Mouse (Mus musculus) lung, embryonic 14.5 days (tissue): Measurements from ENCODE around the gene Frk. TPM values are rescaled to one million over a fixed set of nuclear protein-coding genes. Genes with fewer than 3 reads are reported as not detected.

Experiments used
- ATAC-seq: fragments of 200-750 bp; cut with Nextera tagmentation; 2 replicates; pipeline ENCODE4 v1.8.0; 2017; ENCODE audit warnings: mild to moderate bottlenecking, moderate TSS enrichment, moderate library complexity; ENCODE audit not compliant: insufficient read depth
- DNase-seq: peaks from one replicate; pipeline ENCODE4 v3.0.0-alpha.2; 2015
- H3K27ac ChIP-seq: fragments of 300-500 bp; sonication (generic); 2 replicates; pipeline ENCODE4 v1.5.1; 2014; ENCODE audit warnings: low read depth, mild to moderate bottlenecking, moderate library complexity
- H3K27me3 ChIP-seq: fragments of 300-500 bp; sonication (generic); 2 replicates; pipeline ENCODE4 v1.6.1; 2014; ENCODE audit warnings: low read length, control low read depth; ENCODE audit not compliant: insufficient read depth
- H3K36me3 ChIP-seq: fragments of 300-500 bp; sonication (generic); 2 replicates; pipeline ENCODE4 v1.6.1; 2014; ENCODE audit warnings: control low read depth; ENCODE audit not compliant: insufficient read depth
- H3K4me1 ChIP-seq: fragments of 300-500 bp; sonication (generic); 2 replicates; pipeline ENCODE4 v1.6.1; 2014; ENCODE audit warnings: antibody characterized with exemption, control low read depth; ENCODE audit not compliant: insufficient read depth
- H3K4me2 ChIP-seq: fragments of 300-500 bp; sonication (generic); 2 replicates; pipeline ENCODE4 v1.6.1; 2014; ENCODE audit warnings: mild to moderate bottlenecking
- H3K4me3 ChIP-seq: fragments of 300-500 bp; sonication (generic); 2 replicates; pipeline ENCODE4 v1.5.1; 2014; ENCODE audit warnings: low read depth, low read length
- H3K9ac ChIP-seq: fragments of 300-500 bp; sonication (generic); 2 replicates; pipeline ENCODE4 v1.6.1; 2014
- H3K9me3 ChIP-seq: fragments of 300-500 bp; sonication (generic); 2 replicates; pipeline ENCODE4 v1.6.1; 2016; ENCODE audit warnings: low read depth, low read length, control low read depth
- CTCF ChIP-seq: IDR thresholded peaks from 2 replicates; pipeline ENCODE4 v1.5.1; 2016; ENCODE audit warnings: antibody characterized with exemption, low read depth
- WGBS: fragments of 180-500 bp; shearing (Covaris S2); extraction: QIAGEN DNeasy Blood & Tissue Kit; methylation state at CpG from one replicate; pipeline ENCODE4 v1.1.7; 2014; 5-methylcytosine and 5-hydroxymethylcytosine counted together
- polyA plus RNA-seq: library from polyadenylated mRNA; unstranded; fragments of >200 nt; fragmentation: Nextera tagmentation; extraction: Ambion mirVana; gene quantifications from 2 replicates; pipeline ENCODE4 v1.2.1, GENCODE M21; 2014

The Frk gene
- polyA plus RNA-seq, 1 experiment from 2014 or later, result 8.6 TPM

DNA sequence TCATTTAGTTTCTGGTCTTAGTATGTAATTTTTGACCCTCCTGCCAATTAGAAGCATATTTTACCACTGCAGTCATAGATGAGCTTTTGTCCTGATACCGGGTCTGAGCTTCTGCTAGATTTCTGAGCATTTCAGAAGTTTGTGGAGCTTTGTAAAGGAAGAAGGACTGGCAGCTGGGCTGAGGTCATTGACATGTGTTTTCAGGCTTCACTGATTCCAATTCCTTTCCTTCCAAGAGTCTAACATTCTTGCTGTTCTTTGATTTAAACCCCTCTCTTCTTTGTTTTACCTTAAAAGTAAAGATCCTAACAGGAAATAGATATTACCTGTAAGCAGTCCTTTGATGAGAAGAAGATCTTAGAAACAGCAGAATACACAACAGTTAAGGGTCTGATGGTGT lies 48.6 kb downstream of the Frk start:
- Histone ChIP-seq H3K4me3 (no peak overlapping the region), H3K9ac (no peak overlapping the region), H3K36me3 (no peaks in the 10 kb centered on the region), H3K9me3 (no peaks in the 10 kb centered on the region), H3K27ac (no peak overlapping the region), H3K27me3 (no peaks in the 10 kb centered on the region), H3K4me2 (no peak overlapping the region), H3K4me1 (no peaks in the 10 kb centered on the region)
- no peak for DNase-seq
- WGBS, result 76% methylated on average over 1 of the region's 1 CpGs
- ATAC-seq, result no peak
- no peak for TF ChIP-seq CTCF

DNA sequence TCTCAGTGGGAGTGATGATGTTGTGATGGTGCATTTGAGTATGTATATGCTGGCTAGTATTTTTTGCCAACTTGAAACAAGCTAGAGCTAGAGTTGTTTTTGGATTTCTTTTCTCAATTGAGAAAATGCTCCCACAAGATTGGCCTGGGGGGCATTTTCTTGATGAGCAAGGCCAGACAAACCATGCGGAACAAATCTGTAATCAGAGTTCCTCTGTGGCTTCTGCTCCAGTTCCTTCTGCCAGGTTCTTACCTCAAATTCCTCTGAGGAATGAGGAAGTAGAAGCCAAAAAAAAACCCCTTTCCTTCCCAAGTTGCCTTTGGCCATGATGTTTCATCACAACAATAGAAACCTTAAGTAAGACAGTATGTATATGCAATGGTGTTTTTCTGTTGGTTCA lies 49.3 kb downstream of the Frk start:
- Histone ChIP-seq H3K4me1 (no peaks in the 10 kb centered on the region), H3K9ac (no peak overlapping the region), H3K4me2 (no peak overlapping the region), H3K36me3 (no peaks in the 10 kb centered on the region), H3K27ac (no peak overlapping the region), H3K4me3 (no peak overlapping the region), H3K9me3 (no peaks in the 10 kb centered on the region), H3K27me3 (no peaks in the 10 kb centered on the region)
- no peak for ATAC-seq
- WGBS, result 74% methylated on average over 1 of the region's 1 CpGs
- TF ChIP-seq CTCF, result no peak
- no peak for DNase-seq

DNA sequence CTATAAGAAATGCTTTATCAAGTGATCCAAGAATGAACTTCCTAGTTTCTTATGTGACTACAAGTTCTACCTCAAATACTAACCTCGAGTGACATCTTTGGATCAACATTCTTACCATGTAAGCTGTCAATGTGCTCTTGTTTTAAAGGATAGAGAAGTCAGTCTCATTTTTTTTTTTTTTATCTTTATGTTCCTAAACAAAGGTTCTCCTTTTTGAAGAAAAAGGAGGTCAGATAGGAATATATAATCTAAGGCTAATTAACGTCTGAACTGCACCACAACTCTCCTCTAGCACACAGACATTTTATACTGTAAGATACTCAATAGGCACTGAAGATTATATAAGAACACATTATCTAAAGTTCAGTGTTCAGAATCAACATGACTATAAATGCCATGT lies 57.5 kb downstream of the Frk start:
- TF ChIP-seq CTCF, result no peak
- Histone ChIP-seq H3K36me3 (no peaks in the 10 kb centered on the region), H3K9ac (no peak overlapping the region), H3K4me3 (no peak overlapping the region), H3K4me1 (no peaks in the 10 kb centered on the region), H3K27ac (no peak overlapping the region), H3K27me3 (no peaks in the 10 kb centered on the region), H3K4me2 (no peak overlapping the region), H3K9me3 (no peaks in the 10 kb centered on the region)
- no peak for DNase-seq
- WGBS, result 75% methylated on average over 2 of the region's 2 CpGs
- ATAC-seq, result no peak

DNA sequence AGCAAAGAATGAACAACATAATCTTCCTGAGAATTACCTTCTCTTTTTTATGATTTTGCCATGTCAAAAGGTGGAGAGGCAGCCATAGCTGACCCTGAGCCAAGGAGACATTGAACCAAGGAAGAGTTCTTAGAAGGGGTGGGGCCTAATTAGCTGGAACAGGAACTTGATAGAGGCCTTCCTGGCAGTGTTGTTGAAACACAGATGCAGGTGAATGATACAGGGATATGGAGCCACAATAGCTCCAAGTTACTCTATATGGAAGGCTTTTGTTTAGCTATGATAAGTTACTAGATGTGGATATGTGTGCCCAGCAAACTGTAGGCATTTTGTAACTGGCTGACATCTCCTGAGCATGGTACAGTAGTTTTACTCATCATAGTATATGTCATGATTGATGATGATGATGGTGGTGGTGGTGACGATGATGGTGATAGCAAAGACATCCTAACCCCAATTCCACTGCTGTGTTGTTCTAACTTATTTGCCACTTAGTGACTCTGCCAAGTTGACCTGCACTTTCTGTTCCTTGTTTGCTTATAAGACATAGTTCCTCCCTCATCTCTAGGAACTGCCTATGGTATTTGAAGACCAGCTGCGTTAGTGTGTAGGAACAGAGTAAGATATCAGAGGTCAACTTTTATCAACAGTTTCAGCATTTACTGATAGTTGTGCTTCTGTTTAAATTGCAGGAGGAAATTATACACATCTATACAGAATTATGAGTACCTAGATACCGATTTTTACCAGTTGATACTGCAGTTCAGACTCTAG lies 58.7 kb downstream of the Frk start:
- Histone ChIP-seq H3K9me3 (no peaks in the 10 kb centered on the region), H3K4me3 (no peak overlapping the region), H3K9ac (no peak overlapping the region), H3K4me2 (no peak overlapping the region), H3K4me1 (no peaks in the 10 kb centered on the region), H3K27me3 (no peaks in the 10 kb centered on the region), H3K27ac (no peak overlapping the region), H3K36me3 (no peaks in the 10 kb centered on the region)
- TF ChIP-seq CTCF, result no peak
- 77% methylated on average over 3 of the region's 3 CpGs for WGBS
- ATAC-seq, result no peak
- DNase-seq, result no peak

DNA sequence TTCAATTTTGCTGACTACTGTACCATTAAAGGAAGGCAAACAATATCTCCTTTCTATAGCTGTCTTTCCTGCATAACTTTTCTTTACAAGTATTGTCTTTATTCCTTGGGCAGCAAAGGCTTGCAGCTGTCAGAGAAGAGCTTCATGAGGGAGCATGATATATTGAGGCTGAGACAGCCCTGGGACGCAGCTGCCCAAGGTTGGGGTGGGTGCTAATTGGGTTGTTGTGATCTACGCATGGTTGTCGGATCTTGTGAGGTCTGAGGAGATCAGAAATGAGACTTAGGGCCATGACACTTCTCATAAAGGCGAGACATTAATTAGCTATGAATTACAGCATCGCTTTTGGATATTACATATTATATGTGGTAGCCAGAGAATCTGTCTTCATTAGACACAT lies 67.4 kb downstream of the Frk start:
- 86% methylated on average over 5 of the region's 5 CpGs for WGBS
- no peak overlapping the region for H3K4me2 ChIP-seq
- no peak overlapping the region for H3K4me3 ChIP-seq
- H3K9ac ChIP-seq, result no peak overlapping the region
- no peaks in the 10 kb centered on the region for H3K9me3 ChIP-seq
- no peak for DNase-seq
- H3K4me1 ChIP-seq, result no peaks in the 10 kb centered on the region
- H3K27ac ChIP-seq, result no peak overlapping the region
- no peak for TF ChIP-seq CTCF
- no peaks in the 10 kb centered on the region for H3K27me3 ChIP-seq
- no peaks in the 10 kb centered on the region for H3K36me3 ChIP-seq
- ATAC-seq, result no peak

DNA sequence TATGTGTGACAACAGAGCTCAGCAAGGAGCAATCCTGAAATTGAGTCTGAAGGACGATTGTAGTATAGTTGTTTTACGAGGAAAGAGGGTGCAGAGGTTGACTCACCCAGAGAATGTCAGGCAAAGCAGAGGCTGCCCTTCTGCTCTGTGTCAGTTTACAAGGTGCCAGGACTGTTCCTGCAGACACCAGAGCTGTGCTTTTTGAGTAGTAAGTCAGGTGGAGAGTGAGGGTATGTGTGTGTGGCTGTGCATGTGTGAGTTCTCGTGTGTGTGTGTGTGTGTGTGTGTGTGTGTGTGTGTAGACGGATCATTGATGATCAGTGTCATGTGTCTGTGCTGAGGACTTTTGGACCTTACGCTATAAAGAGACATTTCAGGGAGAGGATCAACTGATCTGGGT lies 68.4 kb downstream of the Frk start:
- no peaks in the 10 kb centered on the region for H3K9me3 ChIP-seq
- H3K27me3 ChIP-seq, result no peaks in the 10 kb centered on the region
- H3K27ac ChIP-seq, result no peak overlapping the region
- H3K4me1 ChIP-seq, result no peaks in the 10 kb centered on the region
- no peak for TF ChIP-seq CTCF
- H3K4me2 ChIP-seq, result no peak overlapping the region
- DNase-seq, result no peak
- ATAC-seq, result no peak
- H3K4me3 ChIP-seq, result no peak overlapping the region
- H3K9ac ChIP-seq, result no peak overlapping the region
- 79% methylated on average over 5 of the region's 5 CpGs for WGBS
- no peaks in the 10 kb centered on the region for H3K36me3 ChIP-seq

DNA sequence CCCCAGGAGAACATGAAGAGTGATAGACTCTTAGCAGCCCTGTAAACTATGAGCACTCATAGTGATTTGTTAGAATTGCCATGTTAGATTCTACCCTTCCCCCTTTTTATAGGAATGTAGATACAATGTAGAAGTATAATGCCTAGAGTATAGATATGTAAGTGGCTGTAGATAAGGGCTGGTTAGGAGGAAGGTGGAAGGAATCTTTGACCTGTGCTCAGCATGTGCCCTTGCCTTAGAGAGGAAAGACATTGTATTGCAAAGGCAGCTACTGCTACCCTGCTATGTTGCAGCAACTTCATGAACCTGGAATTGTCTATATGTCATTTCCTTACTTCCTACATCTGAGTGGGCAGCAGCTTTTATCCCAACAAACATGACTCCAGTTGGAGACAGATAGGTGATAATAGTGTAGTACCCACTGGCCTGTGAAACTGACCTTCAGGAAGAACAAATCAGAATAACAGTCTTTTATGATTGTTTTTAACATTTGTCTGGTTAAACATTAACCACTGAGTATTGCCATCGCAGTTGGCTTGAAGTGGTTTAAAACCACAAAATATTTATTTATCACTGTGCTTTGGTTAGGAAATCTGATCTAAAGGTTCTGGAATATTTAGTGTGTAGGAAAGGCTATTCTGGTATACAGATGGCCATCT lies 80.4 kb downstream of the Frk start:
- no peak for TF ChIP-seq CTCF
- DNase-seq, result no peak
- Histone ChIP-seq H3K4me1 (no peaks in the 10 kb centered on the region), H3K9me3 (no peaks in the 10 kb centered on the region), H3K4me2 (no peak overlapping the region), H3K27ac (no peak overlapping the region), H3K36me3 (no peaks in the 10 kb centered on the region), H3K9ac (no peak overlapping the region), H3K27me3 (no peaks in the 10 kb centered on the region), H3K4me3 (no peak overlapping the region)
- no peak for ATAC-seq
- 93% methylated on average over 1 of the region's 1 CpGs for WGBS
